ENCODE assay signal across 8 mouse cellular contexts in the genomic region with DNA sequence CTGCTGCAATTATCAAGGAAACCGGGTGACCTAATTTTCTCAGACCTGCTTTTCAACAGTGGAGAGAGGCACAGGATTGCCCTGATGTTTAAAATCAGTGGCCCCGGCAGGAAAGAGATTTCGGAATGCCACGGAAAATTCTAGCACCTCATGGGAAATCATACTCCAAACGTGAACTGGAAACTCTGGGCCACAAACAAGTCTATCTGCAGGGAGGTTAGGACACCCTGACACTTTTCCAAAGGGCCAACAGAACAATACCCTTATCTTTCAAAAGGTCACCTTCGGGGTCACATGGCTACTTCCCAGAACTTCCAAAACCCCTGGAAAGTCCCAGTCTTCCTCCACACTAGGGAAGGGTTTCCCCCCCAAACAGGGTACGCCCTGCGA. TPM values are rescaled to one million over a fixed set of nuclear protein-coding genes. Genes with fewer than 3 reads are reported as not detected.
DNase-seq lines count a peak whose midpoint lies in the region; ATAC-seq and TF ChIP-seq lines count a peak whose summit lies in the region.

No protein-coding gene starts in this region.

- no peaks in the 10 kb centered on the region for H3K9me3 ChIP-seq in forebrain, embryonic 12.5 days
- no peaks in the 10 kb centered on the region for H3K9me3 ChIP-seq in forebrain, embryonic 10.5 days
- no peaks in the 10 kb centered on the region for H3K9me3 ChIP-seq in midbrain, embryonic 16.5 days (replicated peaks; ENCODE audit: control insufficient read depth, low read length, poor library complexity, severe bottlenecking)
- no peaks in the 10 kb centered on the region for H3K9me3 ChIP-seq in midbrain, embryonic 13.5 days

- no peak for DNase-seq in forebrain, embryonic 10.5 days (ENCODE audit: extremely low spot score, low spot score)
- peak; percentile 48 for DNase-seq in heart, postnatal 4 days
- DNase-seq in embryo, embryonic 11 days, result no peak

- WGBS in forebrain, embryonic 12.5 days, result 67% methylated on average over 8 of the region's 8 CpGs
- WGBS in forebrain, embryonic 10.5 days, result 68% methylated on average over 8 of the region's 8 CpGs
- 65% methylated on average over 8 of the region's 8 CpGs for WGBS in midbrain, embryonic 16.5 days
- 73% methylated on average over 8 of the region's 8 CpGs for WGBS in midbrain, embryonic 13.5 days
- 75% methylated on average over 8 of the region's 8 CpGs for WGBS in small intestine, adult 2 months

- no peak overlapping the region for H3K9ac ChIP-seq in forebrain, embryonic 12.5 days
- H3K9ac ChIP-seq in midbrain, embryonic 16.5 days (ENCODE audit: low read depth, low read length), result 0 out of 2 replicates have a peak overlapping the region, but pooled peaks have one; percentile 21
- no peak overlapping the region for H3K9ac ChIP-seq in midbrain, embryonic 13.5 days (replicated peaks)

- TF ChIP-seq POLR2A in small intestine, adult 2 months (IDR thresholded peaks at IDR 0.05; ENCODE audit: low read depth, low read length), result no peak

- peaks cover 22% of the 10 kb centered on the region for H3K4me1 ChIP-seq in forebrain, embryonic 12.5 days
- peaks cover 27% of the 10 kb centered on the region for H3K4me1 ChIP-seq in forebrain, embryonic 10.5 days
- H3K4me1 ChIP-seq in midbrain, embryonic 16.5 days (ENCODE audit: control insufficient read depth, insufficient read depth, low read length), result peaks cover 15% of the 10 kb centered on the region
- H3K4me1 ChIP-seq in midbrain, embryonic 13.5 days (replicated peaks), result peaks cover 17% of the 10 kb centered on the region
- H3K4me1 ChIP-seq in small intestine, adult 2 months (ENCODE audit: control insufficient read depth, insufficient read depth, insufficient read length, low read length), result peaks cover 5% of the 10 kb centered on the region

- H3K4me3 ChIP-seq in forebrain, embryonic 12.5 days (replicated peaks), result no peak overlapping the region
- H3K4me3 ChIP-seq in forebrain, embryonic 10.5 days, result no peak overlapping the region
- H3K4me3 ChIP-seq in midbrain, embryonic 16.5 days (ENCODE audit: low read depth, low read length), result no peak overlapping the region
- no peak overlapping the region for H3K4me3 ChIP-seq in midbrain, embryonic 13.5 days (replicated peaks)
- no peak overlapping the region for H3K4me3 ChIP-seq in small intestine, adult 2 months (ENCODE audit: low read depth, low read length)

- no peak overlapping the region for H3K27ac ChIP-seq in forebrain, embryonic 12.5 days
- H3K27ac ChIP-seq in forebrain, embryonic 10.5 days, result no peak overlapping the region
- no peak overlapping the region for H3K27ac ChIP-seq in midbrain, embryonic 16.5 days (ENCODE audit: low read length)
- no peak overlapping the region for H3K27ac ChIP-seq in midbrain, embryonic 13.5 days
- H3K27ac ChIP-seq in small intestine, adult 2 months (ENCODE audit: insufficient read depth, low read depth, low read length), result peak overlapping the region; percentile 39; the same call in 1 of the 2 replicates

- TF ChIP-seq CTCF in small intestine, adult 2 months (IDR thresholded peaks at IDR 0.05; ENCODE audit: extremely low read depth, insufficient read length, insufficient replicate concordance, low read depth, low read length), result no peak

- H3K36me3 ChIP-seq in forebrain, embryonic 12.5 days (replicated peaks), result no peaks in the 10 kb centered on the region
- H3K36me3 ChIP-seq in forebrain, embryonic 10.5 days (replicated peaks), result no peaks in the 10 kb centered on the region
- no peaks in the 10 kb centered on the region for H3K36me3 ChIP-seq in midbrain, embryonic 16.5 days (ENCODE audit: control insufficient read depth, insufficient read depth, low read length)
- no peaks in the 10 kb centered on the region for H3K36me3 ChIP-seq in midbrain, embryonic 13.5 days
- no peaks in the 10 kb centered on the region for H3K36me3 ChIP-seq in small intestine, adult 2 months (ENCODE audit: control insufficient read depth, insufficient read depth, low read length)

- no peak for ATAC-seq in forebrain, embryonic 12.5 days (ENCODE audit: low FRiP score)
- no peak for ATAC-seq in midbrain, embryonic 16.5 days
- no peak for ATAC-seq in midbrain, embryonic 13.5 days
- no peak for ATAC-seq in CD4-positive, CD25-positive, alpha-beta regulatory T cell, adult 4 months

- H3K27me3 ChIP-seq in forebrain, embryonic 12.5 days, result peaks cover 12% of the 10 kb centered on the region
- H3K27me3 ChIP-seq in forebrain, embryonic 10.5 days (ENCODE audit: poor library complexity, severe bottlenecking), result peaks cover 14% of the 10 kb centered on the region
- H3K27me3 ChIP-seq in midbrain, embryonic 16.5 days (ENCODE audit: control insufficient read depth, insufficient read depth, low read depth, low read length), result no peaks in the 10 kb centered on the region
- peaks cover 13% of the 10 kb centered on the region for H3K27me3 ChIP-seq in midbrain, embryonic 13.5 days
- no peaks in the 10 kb centered on the region for H3K27me3 ChIP-seq in small intestine, adult 2 months (ENCODE audit: control insufficient read depth, insufficient read depth, low read length)

- peak overlapping the region; percentile 30; the same call in 1 of the 2 replicates for H3K4me2 ChIP-seq in forebrain, embryonic 12.5 days
- no peak overlapping the region for H3K4me2 ChIP-seq in midbrain, embryonic 16.5 days (ENCODE audit: low read length)
- no peak overlapping the region for H3K4me2 ChIP-seq in midbrain, embryonic 13.5 days (replicated peaks)

RNA-seq across cellular contexts. Expression of gene Psen2, which starts 12.8 kb away (rescaled TPM):
- polyA plus RNA-seq in forebrain, embryonic 12.5 days (2016; fragmentation: Nextera tagmentation; extraction: Ambion mirVana), result 6.4 and 7.9 TPM in 2 replicates
- 6.4 and 6.5 TPM in 2 replicates for polyA plus RNA-seq in forebrain, embryonic 10.5 days (2016; fragmentation: Nextera tagmentation; extraction: Ambion mirVana)
- polyA plus RNA-seq in midbrain, embryonic 16.5 days (2015; fragmentation: Nextera tagmentation; extraction: Ambion mirVana), result 15.0 and 20.2 TPM in 2 replicates
- polyA plus RNA-seq in midbrain, embryonic 13.5 days (2015; fragmentation: Nextera tagmentation; extraction: Ambion mirVana), result 10.7 and 11.1 TPM in 2 replicates
- total RNA-seq in heart, postnatal 4 days (2021), result 10 to 100 TPM; 12.5 to 12.7 TPM
- polyA plus RNA-seq in small intestine, adult 2 months (2012; rRNA removed), result 16.1 and 24.7 TPM in 2 replicates
- polyA plus RNA-seq in CD4-positive, CD25-positive, alpha-beta regulatory T cell, adult 4 months (2017; shearing (Covaris generic)), result 100 to 1,000 TPM; 130 to 142 TPM

RNA-seq across cellular contexts. Expression of gene Coq8a, which starts 51.0 kb away (rescaled TPM):
- 1.4 and 2.0 TPM in 2 replicates for polyA plus RNA-seq in forebrain, embryonic 12.5 days (2016; fragmentation: Nextera tagmentation; extraction: Ambion mirVana)
- 1.1 TPM in 2 replicates for polyA plus RNA-seq in forebrain, embryonic 10.5 days (2016; fragmentation: Nextera tagmentation; extraction: Ambion mirVana)
- polyA plus RNA-seq in midbrain, embryonic 16.5 days (2015; fragmentation: Nextera tagmentation; extraction: Ambion mirVana), result 2.7 and 3.2 TPM in 2 replicates
- 2.2 and 2.6 TPM in 2 replicates for polyA plus RNA-seq in midbrain, embryonic 13.5 days (2015; fragmentation: Nextera tagmentation; extraction: Ambion mirVana)
- total RNA-seq in heart, postnatal 4 days (2021), result 100 to 1,000 TPM; 232 to 252 TPM
- 7.4 and 13.2 TPM in 2 replicates for polyA plus RNA-seq in small intestine, adult 2 months (2012; rRNA removed)
- 10 to 100 TPM; 46.1 to 67.9 TPM for polyA plus RNA-seq in CD4-positive, CD25-positive, alpha-beta regulatory T cell, adult 4 months (2017; shearing (Covaris generic))
